Mouse (Mus musculus): ENCODE measurements around the gene Igsf11.

- no peak for TF ChIP-seq MAFK (IDR thresholded peaks at IDR 0.05; ENCODE audit: insufficient read depth, low read depth, low read length)
- TF ChIP-seq ZC3H11A (IDR thresholded peaks at IDR 0.05; ENCODE audit: borderline replicate concordance, low read depth, low read length): no peak
Observed at GRCm38 (mm10) chr16:38945111-38945510, 52.6 kb downstream of the Igsf11 start.
